Mouse (Mus musculus) midbrain, postnatal 0 days (tissue): ENCODE data around the gene Trappc3l. TPM values are rescaled to one million over a fixed set of nuclear protein-coding genes. Genes with fewer than 3 reads are reported as not detected.
A peak's percentile ranks its signal among the peaks of the same experiment; 100 is the strongest.

Source experiments
- ATAC-seq: fragments of 200-750 bp; cut with Nextera tagmentation; 2 replicates; pipeline ENCODE4 v1.8.0; 2017; ENCODE audit warnings: moderate number of reproducible peaks, mild to moderate bottlenecking, moderate TSS enrichment, moderate library complexity; ENCODE audit not compliant: low FRiP score
- DNase-seq: peaks from one replicate; pipeline ENCODE4 v3.0.0-alpha.2; 2015; ENCODE audit warnings: low spot score
- H3K27ac ChIP-seq: fragments of 300-500 bp; sonication (generic); 2 replicates; pipeline ENCODE4 v1.5.1; 2014; ENCODE audit warnings: low read depth, mild to moderate bottlenecking, low read length, mixed read lengths
- H3K27me3 ChIP-seq: fragments of 300-500 bp; sonication (generic); 2 replicates; pipeline ENCODE4 v1.6.1; 2014; ENCODE audit warnings: low read length, control low read depth, mixed read lengths; ENCODE audit not compliant: insufficient read depth
- H3K36me3 ChIP-seq: fragments of 300-500 bp; sonication (generic); 2 replicates; pipeline ENCODE4 v1.6.1; 2014; ENCODE audit warnings: low read length, control low read depth, mixed read lengths; ENCODE audit not compliant: insufficient read depth
- H3K4me1 ChIP-seq: fragments of 300-500 bp; sonication (generic); 2 replicates; pipeline ENCODE4 v1.6.1; 2014; ENCODE audit warnings: mild to moderate bottlenecking, control low read depth, antibody characterized with exemption, low read length, mixed read lengths; ENCODE audit not compliant: insufficient read depth
- H3K4me2 ChIP-seq: fragments of 300-500 bp; sonication (generic); 2 replicates; pipeline ENCODE4 v1.6.1; 2014; ENCODE audit warnings: low read depth, mild to moderate bottlenecking, low read length, mixed read lengths; ENCODE audit not compliant: poor library complexity, severe bottlenecking
- H3K4me3 ChIP-seq: fragments of 300-500 bp; sonication (generic); 2 replicates; pipeline ENCODE4 v1.5.1; 2014; ENCODE audit warnings: low read depth, mild to moderate bottlenecking, low read length, moderate library complexity
- H3K9ac ChIP-seq: fragments of 300-500 bp; sonication (generic); replicated peaks from 2 replicates; pipeline ENCODE4 v1.6.1; 2014; ENCODE audit warnings: mild to moderate bottlenecking, low read length, moderate library complexity, mixed read lengths; ENCODE audit not compliant: poor library complexity, severe bottlenecking
- H3K9me3 ChIP-seq: fragments of 300-500 bp; sonication (generic); 2 replicates; pipeline ENCODE4 v1.6.1; 2016; ENCODE audit warnings: low read length, control low read depth
- CTCF ChIP-seq: IDR thresholded peaks from 2 replicates; pipeline ENCODE4 v1.5.1; 2016; ENCODE audit warnings: antibody characterized with exemption, mild to moderate bottlenecking
- WGBS: fragments of 180-500 bp; shearing (Covaris S2); extraction: QIAGEN DNeasy Blood & Tissue Kit; methylation state at CpG from one replicate; pipeline ENCODE4 v1.1.7; 2014; 5-methylcytosine and 5-hydroxymethylcytosine counted together
- polyA plus RNA-seq: library from polyadenylated mRNA; unstranded; fragments of >200 nt; fragmentation: Nextera tagmentation; extraction: Ambion mirVana; gene quantifications from 2 replicates; pipeline ENCODE4 v1.2.1, GENCODE M21; 2015
- total RNA-seq: library from RNA; depleted of rRNA; stranded (reverse); fragments of >200 nt; gene quantifications from 2 replicates; pipeline ENCODE4 v1.2.3, GENCODE M21; 2014

Gene Trappc3l
- total and polyA plus RNA-seq, 2 experiments from 2014 or later = not detected

DNA sequence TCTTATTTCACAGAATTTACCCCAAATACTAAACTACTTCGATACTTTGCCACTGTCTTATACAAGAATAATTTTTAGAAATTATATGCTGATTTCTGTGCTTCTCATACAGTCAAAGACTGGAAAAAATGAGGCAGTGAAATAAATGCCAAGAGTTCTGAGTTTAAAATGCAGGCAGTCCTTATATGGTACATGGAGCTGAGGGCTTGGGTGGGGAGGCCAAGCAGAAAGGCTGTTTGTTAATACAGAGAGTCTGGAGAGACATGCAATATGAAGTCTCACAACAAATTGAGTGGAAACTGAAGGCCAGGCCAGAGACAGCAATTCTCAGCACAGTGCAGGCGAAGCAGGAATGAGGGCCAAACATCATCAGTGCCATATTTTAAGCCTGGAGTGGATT is 51.1 kb downstream of the Trappc3l start:
- Histone ChIP-seq H3K27ac (no peak overlapping the region), H3K9ac (no peak overlapping the region), H3K4me2 (no peak overlapping the region), H3K4me3 (no peak overlapping the region), H3K9me3 (no peaks in the 10 kb centered on the region), H3K36me3 (no peaks in the 10 kb centered on the region), H3K27me3 (no peaks in the 10 kb centered on the region), H3K4me1 (no peaks in the 10 kb centered on the region)
- WGBS = 90% methylated on average over 2 of the region's 2 CpGs
- DNase-seq (no peak), ATAC-seq (no peak)
- no peak for TF ChIP-seq CTCF

DNA sequence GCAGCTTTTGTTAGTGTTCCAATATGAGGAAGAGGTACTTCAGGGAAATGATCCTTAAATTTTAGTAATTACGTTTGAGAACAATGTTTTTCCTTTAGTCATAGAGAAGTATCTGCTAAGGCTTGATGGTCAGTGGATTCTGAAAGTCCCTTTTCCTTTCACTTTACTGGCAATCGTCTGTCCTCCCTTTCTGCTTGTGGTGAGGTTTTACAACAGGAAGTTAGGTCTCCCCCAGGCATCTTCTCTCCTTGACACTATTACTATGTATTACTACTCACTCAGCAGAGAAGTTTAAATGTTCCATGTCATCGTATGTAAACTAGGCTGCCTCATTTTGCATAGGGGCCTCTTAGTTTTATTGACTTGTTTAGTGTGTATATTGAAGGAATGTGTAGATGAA is 52.1 kb downstream of the Trappc3l start:
- no peaks in the 10 kb centered on the region for H3K27me3 ChIP-seq
- no peak for DNase-seq
- no peaks in the 10 kb centered on the region for H3K4me1 ChIP-seq
- no peaks in the 10 kb centered on the region for H3K36me3 ChIP-seq
- no peak overlapping the region for H3K4me3 ChIP-seq
- no peak for ATAC-seq
- H3K9me3 ChIP-seq = no peaks in the 10 kb centered on the region
- H3K9ac ChIP-seq = no peak overlapping the region
- H3K4me2 ChIP-seq = no peak overlapping the region
- TF ChIP-seq CTCF = no peak
- H3K27ac ChIP-seq = no peak overlapping the region
- WGBS = 86% methylated on average over 3 of the region's 3 CpGs

DNA sequence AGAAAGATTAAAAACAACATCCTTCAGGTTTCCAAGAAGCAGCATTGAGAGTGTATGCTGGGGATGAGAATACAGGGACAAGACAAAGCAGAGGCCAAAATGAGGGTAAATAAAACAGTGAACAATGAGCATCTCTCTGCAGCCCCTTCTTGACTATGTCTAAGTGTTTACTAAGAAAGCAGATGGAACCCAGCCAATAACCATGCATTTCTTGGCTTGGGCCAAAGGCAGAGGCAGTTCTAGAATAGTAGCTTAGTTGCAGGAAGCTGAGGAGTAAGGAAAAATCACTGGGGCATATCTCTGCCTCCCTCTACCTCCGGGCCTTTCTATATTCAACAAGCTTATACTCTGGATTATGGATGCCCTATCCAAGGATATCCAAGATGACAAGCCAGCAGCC is 53.1 kb downstream of the Trappc3l start:
- TF ChIP-seq CTCF = no peak
- Histone ChIP-seq H3K4me3 (no peak overlapping the region), H3K9ac (no peak overlapping the region), H3K36me3 (no peaks in the 10 kb centered on the region), H3K4me1 (no peaks in the 10 kb centered on the region), H3K9me3 (no peaks in the 10 kb centered on the region), H3K27me3 (no peaks in the 10 kb centered on the region), H3K4me2 (no peak overlapping the region), H3K27ac (no peak overlapping the region)
- no peak for ATAC-seq
- DNase-seq = no peak
- 83% methylated on average over 1 of the region's 1 CpGs for WGBS

DNA sequence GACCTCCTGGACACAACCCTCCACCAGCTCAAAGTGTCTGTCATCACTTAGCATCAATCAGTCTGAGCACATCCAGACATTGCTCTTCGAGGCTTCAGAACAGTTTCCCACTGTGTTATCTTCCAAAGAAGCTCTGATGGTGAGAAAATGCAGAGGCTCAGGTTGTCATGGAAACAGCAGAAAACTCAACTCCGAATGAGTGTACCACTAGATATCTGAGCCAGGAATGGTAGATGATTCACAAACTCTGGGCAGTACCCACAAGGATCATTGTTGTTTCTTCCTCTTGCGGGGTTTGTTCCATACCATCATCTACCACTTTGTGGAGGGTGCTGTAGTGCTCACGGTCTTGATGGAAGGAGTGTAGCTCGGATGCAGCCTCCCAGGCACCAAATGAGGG is 54.5 kb downstream of the Trappc3l start:
- DNase-seq (no peak), ATAC-seq (no peak)
- TF ChIP-seq CTCF = no peak

DNA sequence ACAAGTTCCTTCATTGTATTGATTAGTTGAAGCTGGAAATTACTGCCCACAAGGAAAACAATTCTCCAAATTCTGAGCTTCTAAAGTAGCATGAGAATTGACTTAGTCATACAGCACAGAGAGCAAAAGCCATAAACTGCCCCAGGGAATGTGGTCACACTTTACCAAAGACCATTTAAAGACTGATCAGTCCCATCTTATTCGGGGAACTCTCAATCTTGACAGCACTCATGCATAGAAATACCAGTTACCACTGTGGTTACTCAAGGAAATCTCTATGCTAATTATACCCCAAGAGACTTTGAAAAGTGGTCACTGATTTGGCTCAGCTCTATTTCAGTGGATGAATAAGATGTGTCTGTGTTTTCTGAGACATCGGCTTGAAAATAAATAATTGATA is 57.8 kb downstream of the Trappc3l start:
- Histone ChIP-seq H3K27me3 (no peaks in the 10 kb centered on the region), H3K36me3 (no peaks in the 10 kb centered on the region), H3K4me3 (no peak overlapping the region), H3K9me3 (no peaks in the 10 kb centered on the region), H3K4me1 (no peaks in the 10 kb centered on the region), H3K27ac (no peak overlapping the region), H3K9ac (no peak overlapping the region), H3K4me2 (no peak overlapping the region)
- no peak for DNase-seq
- TF ChIP-seq CTCF = no peak
- ATAC-seq = no peak
- whole genome bisulfite sequencing = 51% methylated on average over 2 of the region's 2 CpGs

More for the DNA sequence above, 54.5 kb downstream of the Trappc3l start:
- Histone ChIP-seq H3K4me2 (no peak overlapping the region), H3K9me3 (no peaks in the 10 kb centered on the region), H3K4me1 (no peaks in the 10 kb centered on the region), H3K4me3 (no peak overlapping the region), H3K27ac (no peak overlapping the region), H3K9ac (no peak overlapping the region), H3K36me3 (no peaks in the 10 kb centered on the region), H3K27me3 (no peaks in the 10 kb centered on the region)
- 67% methylated on average over 5 of the region's 5 CpGs for WGBS

DNA sequence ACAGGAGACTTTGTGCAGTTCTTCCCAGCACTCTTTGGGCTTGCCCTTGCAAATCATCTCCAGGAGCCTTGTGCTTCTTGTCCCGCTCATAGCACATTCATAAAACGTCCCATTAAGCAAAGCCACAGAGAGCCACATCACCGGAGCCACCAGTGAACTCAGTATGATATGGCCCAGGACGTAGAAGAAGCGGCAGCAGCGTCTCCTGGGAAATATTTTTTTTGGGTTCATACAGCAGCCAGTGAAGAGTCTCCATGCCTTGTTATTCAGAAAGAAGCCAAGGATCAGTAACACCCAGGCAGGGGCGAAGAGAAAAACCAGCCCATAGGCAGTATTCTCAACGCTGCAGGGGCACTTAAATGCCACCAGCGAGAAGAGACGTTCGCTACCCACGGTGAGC is 58.6 kb downstream of the Trappc3l start:
- H3K27ac ChIP-seq = peak overlapping the region; percentile 38; the same call in 1 of the 2 replicates
- H3K4me2 ChIP-seq = peak overlapping the region; percentile 43
- H3K4me3 ChIP-seq = peak overlapping the region; percentile 23
- no peaks in the 10 kb centered on the region for H3K36me3 ChIP-seq
- DNase-seq = no peak
- no peaks in the 10 kb centered on the region for H3K9me3 ChIP-seq
- WGBS = 52% methylated on average over 12 of the region's 12 CpGs
- no peak for TF ChIP-seq CTCF
- ATAC-seq = no peak
- H3K4me1 ChIP-seq = no peaks in the 10 kb centered on the region
- H3K27me3 ChIP-seq = no peaks in the 10 kb centered on the region
- 0 out of 2 replicates have a peak overlapping the region, but pooled peaks have one; percentile 8 for H3K9ac ChIP-seq
